Mouse (Mus musculus): ENCODE results near the gene B230307C23Rik.
"Not testable (repeated sequence)": the region's sequence is repeated elsewhere in the genome, so short reads cannot be mapped to it uniquely, and the experiment has no call there.

- TF ChIP-seq CTCF (conservative IDR thresholded peaks at IDR 0.05; ENCODE audit: low read length); NANOG (IDR thresholded peaks at IDR 0.05; ENCODE audit: borderline replicate concordance, low read length): not testable (repeated sequence)
Measured at GRCm38 (mm10) chr16:98079382-98079781, 82.3 kb downstream of the B230307C23Rik start.
